Mouse (Mus musculus): Measurements from ENCODE around the gene Klra2. TPM values are rescaled to one million over a fixed set of nuclear protein-coding genes. Genes with fewer than 3 reads are reported as not detected.

The Klra2 gene
- total and polyA plus RNA-seq, 2 experiments from 2014 or later: 0.15 TPM; not detected in 1

DNA sequence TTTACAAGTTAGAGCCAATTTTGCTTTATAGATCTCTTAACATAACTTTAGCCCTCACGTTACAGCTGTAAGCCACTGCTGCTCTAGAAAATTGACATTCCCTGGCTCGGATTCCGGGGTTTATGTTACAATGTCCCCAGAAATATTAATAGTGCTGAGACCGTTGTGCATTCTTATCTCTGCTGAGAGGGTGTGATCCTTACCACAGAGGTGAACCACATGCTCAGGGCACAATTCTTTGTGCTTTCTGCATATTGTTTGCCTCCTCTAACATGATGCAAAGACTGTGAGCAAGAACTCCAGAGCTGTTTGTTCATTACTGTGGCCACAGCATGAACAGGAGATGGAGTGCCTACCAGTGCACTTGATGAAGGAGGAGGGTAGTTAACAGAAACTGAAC lies 29.5 kb upstream of the Klra2 start:
- WGBS: 94% methylated on average over 4 of the region's 4 CpGs
- TF ChIP-seq CTCF (IDR thresholded peaks at IDR 0.05; ENCODE audit: low read depth): no peak
- Histone ChIP-seq H3K4me2 (ENCODE audit: low read depth, low read length) (no peak overlapping the region), H3K9ac (replicated peaks; ENCODE audit: low read length) (no peak overlapping the region), H3K4me1 (ENCODE audit: insufficient read depth, low read length) (no peaks in the 10 kb centered on the region), H3K4me3 (ENCODE audit: low read length) (no peak overlapping the region), H3K27ac (no peak overlapping the region), H3K9me3 (ENCODE audit: low read length) (no peaks in the 10 kb centered on the region), H3K36me3 (ENCODE audit: insufficient read depth, low read length) (no peaks in the 10 kb centered on the region), H3K27me3 (ENCODE audit: insufficient read depth, low read length) (no peaks in the 10 kb centered on the region)
- no peak for ATAC-seq
- DNase-seq (ENCODE audit: low spot score): no peak

DNA sequence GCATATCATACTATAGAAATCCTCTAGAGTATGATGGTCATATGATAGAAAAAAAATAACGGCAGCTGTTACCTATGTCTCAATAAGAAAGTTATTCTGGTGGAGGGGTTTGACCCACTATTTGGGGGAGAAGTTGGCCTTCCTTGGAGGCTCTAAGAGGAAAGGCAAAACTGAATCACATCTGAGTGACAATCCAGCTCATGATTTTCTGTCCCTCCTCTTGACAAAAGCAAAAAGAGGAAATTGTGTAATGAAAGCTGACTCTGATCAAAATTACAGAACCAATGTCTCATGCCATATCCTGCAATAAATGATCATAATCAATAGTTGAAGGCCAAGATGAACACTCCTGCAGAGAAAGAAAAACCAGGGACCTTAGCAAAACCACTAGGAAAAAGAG lies 25.1 kb upstream of the Klra2 start:
- no peak for DNase-seq (ENCODE audit: low spot score)
- WGBS: 96% methylated on average over 1 of the region's 1 CpGs
- Histone ChIP-seq H3K4me1 (ENCODE audit: insufficient read depth, low read length) (no peaks in the 10 kb centered on the region), H3K4me2 (ENCODE audit: low read depth, low read length) (no peak overlapping the region), H3K27ac (no peak overlapping the region), H3K9me3 (ENCODE audit: low read length) (no peaks in the 10 kb centered on the region), H3K27me3 (ENCODE audit: insufficient read depth, low read length) (no peaks in the 10 kb centered on the region), H3K9ac (replicated peaks; ENCODE audit: low read length) (no peak overlapping the region), H3K4me3 (ENCODE audit: low read length) (no peak overlapping the region), H3K36me3 (ENCODE audit: insufficient read depth, low read length) (no peaks in the 10 kb centered on the region)
- no peak for ATAC-seq
- no peak for TF ChIP-seq CTCF (IDR thresholded peaks at IDR 0.05; ENCODE audit: low read depth)

DNA sequence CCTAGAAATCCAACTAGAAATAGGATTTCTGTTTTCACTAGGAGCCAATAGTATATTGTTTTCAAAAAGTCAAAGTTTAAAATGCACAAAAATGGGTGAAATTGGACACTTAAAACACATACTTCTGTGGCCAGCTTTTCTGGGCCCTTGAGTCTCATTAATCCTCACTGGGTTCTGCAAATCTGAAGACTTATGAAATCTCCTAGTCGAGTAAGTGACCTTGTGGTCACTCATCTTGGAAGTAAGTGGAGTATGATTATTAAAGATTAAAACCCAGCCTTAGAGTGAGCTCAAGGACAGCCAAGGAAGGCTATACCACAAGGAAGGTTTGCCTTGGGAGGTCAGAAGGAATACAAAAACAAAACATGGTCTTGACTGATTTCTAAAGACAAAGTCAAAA lies 23.1 kb upstream of the Klra2 start:
- H3K36me3 ChIP-seq (ENCODE audit: insufficient read depth, low read length): no peaks in the 10 kb centered on the region
- TF ChIP-seq CTCF (IDR thresholded peaks at IDR 0.05; ENCODE audit: low read depth): no peak
- DNase-seq (ENCODE audit: low spot score) (no peak), ATAC-seq (no peak)
- no peak overlapping the region for H3K4me2 ChIP-seq (ENCODE audit: low read depth, low read length)
- no peak overlapping the region for H3K27ac ChIP-seq
- 63% methylated on average over 1 of the region's 1 CpGs for WGBS
- H3K9ac ChIP-seq (replicated peaks; ENCODE audit: low read length): no peak overlapping the region
- no peaks in the 10 kb centered on the region for H3K27me3 ChIP-seq (ENCODE audit: insufficient read depth, low read length)
- no peaks in the 10 kb centered on the region for H3K9me3 ChIP-seq (ENCODE audit: low read length)
- H3K4me1 ChIP-seq (ENCODE audit: insufficient read depth, low read length): no peaks in the 10 kb centered on the region
- no peak overlapping the region for H3K4me3 ChIP-seq (ENCODE audit: low read length)

DNA sequence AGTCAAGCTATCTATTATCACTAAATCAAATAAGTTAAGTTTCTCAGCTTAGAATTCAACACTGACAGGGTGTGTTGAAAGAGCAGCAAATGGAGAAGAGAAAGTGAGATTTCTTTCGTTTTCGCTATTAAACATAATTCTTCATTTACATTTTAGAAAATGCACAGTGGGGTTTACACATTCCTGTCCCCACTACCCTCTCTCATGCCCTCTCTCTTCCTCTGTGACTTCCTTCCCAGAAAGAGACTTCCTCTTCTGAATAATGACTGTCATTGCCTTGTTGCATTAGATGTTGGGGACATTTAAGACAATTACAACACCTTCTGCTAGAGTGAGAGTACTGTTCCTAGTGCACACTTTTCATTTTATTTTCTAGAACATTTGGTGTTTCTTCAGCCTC lies 22.4 kb upstream of the Klra2 start:
- WGBS: 92% methylated on average over 2 of the region's 2 CpGs
- Histone ChIP-seq H3K9me3 (ENCODE audit: low read length) (no peaks in the 10 kb centered on the region), H3K4me2 (ENCODE audit: low read depth, low read length) (no peak overlapping the region), H3K36me3 (ENCODE audit: insufficient read depth, low read length) (no peaks in the 10 kb centered on the region), H3K27ac (no peak overlapping the region), H3K4me1 (ENCODE audit: insufficient read depth, low read length) (no peaks in the 10 kb centered on the region), H3K4me3 (ENCODE audit: low read length) (no peak overlapping the region), H3K9ac (replicated peaks; ENCODE audit: low read length) (no peak overlapping the region), H3K27me3 (ENCODE audit: insufficient read depth, low read length) (no peaks in the 10 kb centered on the region)
- DNase-seq (ENCODE audit: low spot score) (no peak), ATAC-seq (no peak)
- TF ChIP-seq CTCF (IDR thresholded peaks at IDR 0.05; ENCODE audit: low read depth): no peak

DNA sequence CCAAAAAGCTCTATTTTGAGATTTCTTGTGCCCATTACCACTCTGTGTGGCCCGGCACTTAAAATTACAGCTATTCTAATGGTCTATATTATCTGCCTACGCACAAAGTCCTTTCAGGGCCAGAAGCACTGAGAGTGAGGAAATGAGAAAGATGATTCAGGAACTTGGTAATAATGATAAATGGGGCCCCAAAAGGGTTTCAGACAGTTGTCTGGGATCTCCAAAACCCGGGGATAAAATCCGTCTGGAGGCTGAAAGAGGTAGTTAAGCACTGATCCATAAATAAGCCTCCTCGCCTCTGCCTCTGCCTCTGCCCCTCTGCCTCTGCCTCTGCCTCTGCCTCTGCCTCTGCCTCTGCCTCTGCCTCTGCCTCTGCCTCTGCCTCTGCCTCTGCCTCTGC lies 17.0 kb upstream of the Klra2 start:
- no peak overlapping the region for H3K4me2 ChIP-seq (ENCODE audit: low read depth, low read length)
- no peak overlapping the region for H3K27ac ChIP-seq
- no peaks in the 10 kb centered on the region for H3K9me3 ChIP-seq (ENCODE audit: low read length)
- no peaks in the 10 kb centered on the region for H3K36me3 ChIP-seq (ENCODE audit: insufficient read depth, low read length)
- WGBS: 90% methylated on average over 5 of the region's 5 CpGs
- DNase-seq (ENCODE audit: low spot score): no peak
- no peaks in the 10 kb centered on the region for H3K27me3 ChIP-seq (ENCODE audit: insufficient read depth, low read length)
- TF ChIP-seq CTCF (IDR thresholded peaks at IDR 0.05; ENCODE audit: low read depth): no peak
- H3K4me1 ChIP-seq (ENCODE audit: insufficient read depth, low read length): no peaks in the 10 kb centered on the region
- no peak overlapping the region for H3K4me3 ChIP-seq (ENCODE audit: low read length)
- H3K9ac ChIP-seq (replicated peaks; ENCODE audit: low read length): no peak overlapping the region
- ATAC-seq: no peak

DNA sequence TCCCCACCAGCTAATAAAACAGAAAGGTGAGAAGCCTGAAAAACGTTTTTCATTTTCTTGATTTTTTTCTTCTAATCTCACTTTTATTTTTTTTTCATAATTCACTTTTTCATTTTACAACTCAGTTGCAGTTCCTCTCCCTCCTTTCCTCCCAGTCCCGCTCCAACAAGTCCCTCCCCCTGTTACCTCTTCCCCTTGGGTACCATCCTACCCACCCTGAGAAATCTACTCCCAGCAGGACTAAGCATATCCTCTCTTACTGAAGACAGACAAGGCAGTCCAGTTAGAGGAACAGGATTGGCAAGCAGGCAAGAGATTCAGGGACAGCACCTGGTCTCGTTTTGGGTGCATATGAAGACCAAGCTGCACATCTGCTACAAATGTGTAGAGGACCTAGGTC lies 15.6 kb upstream of the Klra2 start:
- Histone ChIP-seq H3K4me2 (ENCODE audit: low read depth, low read length) (no peak overlapping the region), H3K36me3 (ENCODE audit: insufficient read depth, low read length) (no peaks in the 10 kb centered on the region), H3K4me3 (ENCODE audit: low read length) (no peak overlapping the region), H3K9ac (replicated peaks; ENCODE audit: low read length) (no peak overlapping the region), H3K9me3 (ENCODE audit: low read length) (no peaks in the 10 kb centered on the region), H3K4me1 (ENCODE audit: insufficient read depth, low read length) (no peaks in the 10 kb centered on the region), H3K27ac (no peak overlapping the region), H3K27me3 (ENCODE audit: insufficient read depth, low read length) (no peaks in the 10 kb centered on the region)
- TF ChIP-seq CTCF (IDR thresholded peaks at IDR 0.05; ENCODE audit: low read depth): no peak
- ATAC-seq (no peak), DNase-seq (ENCODE audit: low spot score) (no peak)
- WGBS: 69% methylated on average over 3 of the region's 3 CpGs

DNA sequence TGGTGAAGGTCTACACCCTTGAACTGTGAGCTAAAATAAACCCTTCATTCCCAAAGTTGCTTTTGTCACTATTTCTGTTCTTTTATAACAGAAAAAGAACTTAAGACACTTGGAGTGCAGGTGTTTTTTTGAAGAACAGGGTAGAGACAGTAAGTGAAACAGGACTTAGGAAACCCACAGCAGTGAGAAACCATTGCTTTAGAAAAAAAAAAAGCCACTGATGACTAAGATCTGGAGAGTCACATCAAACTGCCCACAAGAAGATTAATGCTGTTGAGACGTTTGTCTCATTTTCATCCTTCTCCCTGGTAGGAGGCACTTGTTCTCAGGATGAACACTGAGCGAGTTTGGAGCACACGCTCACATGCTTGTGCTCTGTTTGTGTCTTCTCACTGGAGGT lies 14.8 kb upstream of the Klra2 start:
- H3K27me3 ChIP-seq (ENCODE audit: insufficient read depth, low read length): no peaks in the 10 kb centered on the region
- WGBS: 84% methylated on average over 3 of the region's 3 CpGs
- H3K9ac ChIP-seq (replicated peaks; ENCODE audit: low read length): no peak overlapping the region
- H3K4me2 ChIP-seq (ENCODE audit: low read depth, low read length): no peak overlapping the region
- H3K27ac ChIP-seq: no peak overlapping the region
- TF ChIP-seq CTCF (IDR thresholded peaks at IDR 0.05; ENCODE audit: low read depth): no peak
- H3K4me1 ChIP-seq (ENCODE audit: insufficient read depth, low read length): no peaks in the 10 kb centered on the region
- no peak overlapping the region for H3K4me3 ChIP-seq (ENCODE audit: low read length)
- DNase-seq (ENCODE audit: low spot score): no peak
- H3K36me3 ChIP-seq (ENCODE audit: insufficient read depth, low read length): no peaks in the 10 kb centered on the region
- H3K9me3 ChIP-seq (ENCODE audit: low read length): no peaks in the 10 kb centered on the region
- ATAC-seq: no peak

Data from hindbrain, postnatal 0 days (tissue).